Mouse (Mus musculus): ENCODE results near the gene Thegl.
A peak's percentile ranks its signal among the peaks of the same experiment; 100 is the strongest.
"Not testable (repeated sequence)": the region's sequence is repeated elsewhere in the genome, so short reads cannot be mapped to it uniquely, and the experiment has no call there.

Gene Thegl

GRCm38 (mm10) chr5:77015544-77016482 lies at the start of gene Thegl:
Thegl (plus strand) TSS chr5:77016023.
- DNase-seq = peak; percentile 53

DNA sequence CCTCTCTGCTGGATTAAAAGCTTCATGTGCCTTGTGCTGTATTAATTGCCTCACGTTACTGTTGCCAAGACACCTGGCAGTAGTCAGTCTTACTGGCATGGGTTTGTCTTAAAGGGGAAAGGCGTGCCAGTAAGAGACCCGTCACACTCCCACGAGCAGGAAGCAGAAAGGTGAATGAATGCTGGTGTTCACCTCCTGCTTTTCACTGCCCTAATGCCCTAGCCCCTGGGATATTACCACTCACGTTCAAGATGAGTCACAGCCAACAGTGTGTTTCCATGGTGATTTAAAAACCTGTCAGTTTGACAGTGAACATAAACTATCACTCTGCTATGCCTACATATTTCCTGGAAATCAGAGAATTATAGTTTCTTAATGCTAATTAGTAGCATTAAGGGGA lies 46.6 kb upstream of the Thegl start:
- DNase-seq = no peak

DNA sequence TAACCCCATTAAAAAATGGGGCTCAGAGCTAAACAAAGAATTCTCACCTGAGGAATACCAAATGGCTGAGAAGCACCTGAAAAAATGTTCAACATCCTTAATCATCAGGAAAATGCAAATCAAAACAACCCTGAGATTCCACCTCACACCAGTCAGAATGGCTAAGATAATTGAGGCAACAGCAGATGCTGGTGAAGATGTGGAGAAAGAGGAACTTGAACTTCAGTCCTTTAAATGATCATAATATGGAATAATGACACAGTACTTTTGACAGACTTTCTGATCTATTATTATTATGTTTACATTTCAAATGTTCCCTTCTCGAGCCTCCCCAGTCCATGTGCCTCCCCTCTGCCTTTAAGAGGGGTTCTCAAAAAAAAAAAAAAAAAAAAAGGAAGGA lies 44.7 kb upstream of the Thegl start:
- not testable (repeated sequence) for DNase-seq

- DNase-seq = no peak
Measured at GRCm38 (mm10) chr5:76973488-76973887, 42.3 kb upstream of the Thegl start.

DNA sequence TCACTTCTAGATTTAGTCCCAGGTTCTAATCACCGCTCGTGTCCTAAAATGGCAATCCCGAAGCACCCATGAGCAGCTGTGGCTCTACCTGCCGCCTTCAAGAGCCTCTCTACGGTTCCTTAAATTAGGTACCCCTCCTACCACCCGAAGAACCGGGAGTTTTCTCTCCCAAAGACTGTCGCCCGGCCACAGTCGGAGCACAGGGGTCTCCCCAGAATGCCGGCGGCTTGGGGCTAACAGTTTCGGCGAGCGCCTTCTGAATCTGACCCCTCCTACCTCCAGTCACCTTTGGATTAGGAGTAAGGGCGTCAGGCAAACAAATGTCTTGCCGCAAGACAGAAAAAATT lies 41.6 kb upstream of the Thegl start:
- DNase-seq = no peak

DNA sequence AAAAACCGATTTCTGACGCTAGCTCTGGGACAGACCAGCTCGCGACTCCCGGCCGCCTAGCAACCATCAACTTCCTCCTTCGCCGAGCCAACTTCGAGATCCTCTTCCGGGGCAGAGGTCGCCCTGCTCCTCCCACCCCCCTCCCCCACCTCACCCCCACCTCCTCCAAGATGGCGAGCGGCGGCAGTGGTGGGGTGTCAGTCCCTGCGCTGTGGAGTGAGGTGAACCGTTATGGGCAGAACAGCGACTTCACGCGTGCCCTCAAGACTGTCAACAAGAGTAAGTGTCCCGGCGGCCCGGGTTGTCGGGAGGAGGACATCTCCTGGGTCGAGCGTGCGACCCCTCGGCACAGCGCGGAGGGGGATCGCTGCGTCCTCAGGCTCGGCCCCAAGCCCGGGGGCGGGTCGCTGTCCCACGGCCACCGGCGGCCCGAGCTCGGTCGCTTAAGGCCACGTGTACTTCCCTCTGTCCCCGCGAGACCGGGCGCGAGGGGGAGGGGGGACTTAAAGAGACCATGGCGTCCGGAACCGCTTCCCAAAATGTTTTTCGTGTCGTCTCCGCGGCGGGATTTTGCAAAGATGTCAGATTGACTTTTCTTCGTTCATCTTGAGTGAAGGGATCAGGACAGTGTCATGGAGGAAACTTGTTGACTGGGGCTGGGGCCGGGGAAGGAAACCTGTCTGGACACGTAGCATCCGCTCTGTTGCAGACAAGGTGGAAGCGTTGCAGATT lies 41.1 kb upstream of the Thegl start, which contains the start of gene Srp72:
Srp72 (plus strand) TSS at position 130 of the 732 bp plus-strand sequence.
- peak; percentile 75 for DNase-seq

DNA sequence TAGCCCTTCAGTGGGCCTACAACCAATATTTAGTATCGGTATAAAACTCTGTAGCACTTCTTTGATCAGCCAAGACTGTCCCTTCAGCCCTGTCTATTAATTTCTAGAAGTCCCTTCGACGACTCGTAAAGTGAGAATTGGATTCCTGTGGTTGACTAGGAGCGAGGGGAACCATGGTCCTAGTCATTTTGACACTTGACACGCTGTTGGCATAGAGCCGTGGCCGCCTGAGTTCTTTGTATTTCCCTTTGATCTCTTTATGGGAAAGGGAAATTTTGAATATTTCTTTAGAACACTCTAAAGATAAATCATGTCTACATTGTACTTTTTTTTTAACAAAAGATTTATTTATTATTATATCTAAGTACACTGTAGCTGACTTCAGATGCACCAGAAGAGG lies 40.1 kb upstream of the Thegl start:
- no peak for DNase-seq

- no peak for DNase-seq
Measured at GRCm38 (mm10) chr5:76984015-76984414, 31.8 kb upstream of the Thegl start.

DNA sequence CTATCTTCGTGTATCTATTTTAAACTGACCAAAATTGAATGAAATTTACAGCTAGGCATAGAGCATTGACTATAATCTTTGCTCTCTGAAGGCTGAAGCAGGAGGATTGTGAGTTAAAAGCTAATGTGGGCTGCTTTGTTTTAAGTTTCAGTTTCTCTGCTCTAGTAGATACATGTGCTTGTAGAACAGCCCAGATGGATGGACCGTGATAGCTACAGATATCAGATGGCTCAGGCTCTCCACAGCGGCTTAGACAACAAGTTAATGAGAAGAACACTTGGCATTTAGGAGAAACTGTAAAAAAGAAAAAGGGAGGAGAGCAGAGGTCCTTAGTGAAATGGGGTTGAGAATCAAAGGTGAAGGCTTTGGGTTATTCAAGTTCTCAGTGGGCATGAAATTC lies 25.0 kb upstream of the Thegl start:
- no peak for DNase-seq

DNA sequence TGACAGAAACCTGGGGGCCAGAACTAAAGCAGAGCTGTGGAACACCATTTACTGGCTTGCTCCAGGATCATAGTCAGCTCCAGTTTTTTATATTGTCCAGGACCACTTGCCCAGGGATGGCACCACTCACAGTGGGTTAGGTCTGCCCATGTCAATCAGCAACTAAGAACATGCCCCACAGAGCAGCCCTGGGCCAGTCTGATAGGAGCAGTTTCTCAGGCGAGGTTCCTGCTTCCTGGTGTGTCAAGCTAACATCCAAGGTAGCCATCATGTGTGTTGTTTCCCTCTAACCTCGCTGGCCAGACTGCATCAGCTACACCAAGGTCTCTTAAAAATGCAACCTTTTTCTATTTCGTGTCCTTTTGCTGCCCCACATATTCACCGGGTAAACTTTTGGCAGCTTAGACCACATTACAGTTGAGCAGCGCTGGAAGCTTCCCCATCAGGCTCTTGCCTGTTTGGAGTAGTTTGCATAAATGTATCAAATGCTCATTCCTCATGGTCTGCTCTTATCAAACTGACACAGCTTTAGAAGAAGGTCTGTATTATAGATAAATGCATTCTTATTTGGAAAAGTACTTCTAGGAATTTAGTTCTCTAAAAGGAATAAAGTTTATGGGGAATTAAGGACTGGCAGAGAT lies 22.5 kb upstream of the Thegl start:
- no peak for DNase-seq

- no peak for DNase-seq
Measured at GRCm38 (mm10) chr5:76998416-76998815, 17.4 kb upstream of the Thegl start.

GRCm38 (mm10) chr5:77001192-77001591 lies 14.6 kb upstream of the Thegl start:
- DNase-seq = no peak

DNA sequence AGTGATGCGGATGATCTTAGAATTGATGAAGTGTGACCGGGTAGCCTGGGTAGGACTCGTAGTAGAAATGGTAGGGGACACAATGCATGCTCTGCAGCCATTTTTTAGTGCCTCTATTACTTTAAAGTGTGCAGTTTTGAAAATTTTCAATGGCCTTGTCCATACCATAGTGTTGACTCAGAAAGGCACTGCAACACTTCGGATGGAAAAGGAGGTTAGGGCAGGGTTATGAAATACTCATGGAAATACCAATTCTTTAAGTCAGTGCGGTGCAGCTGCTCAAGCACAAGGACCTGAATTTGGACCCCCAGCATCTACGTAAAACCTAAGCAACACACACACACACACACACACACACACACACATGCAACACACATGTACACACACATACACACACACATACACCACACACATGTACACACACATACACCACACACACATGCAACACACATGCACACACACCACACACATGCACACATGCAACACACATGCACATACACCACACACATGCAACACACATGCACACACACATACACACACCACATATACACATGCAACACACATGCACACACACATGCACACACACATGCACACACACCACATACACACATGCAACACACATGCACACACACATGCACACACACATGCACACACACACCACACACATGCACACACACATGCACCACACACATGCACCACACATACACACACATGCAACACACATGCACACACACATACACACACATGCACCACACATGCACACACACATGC lies 11.6 kb upstream of the Thegl start, which contains the start of gene Arl9:
Arl9 (plus strand) TSS at position 5 of the 771 bp plus-strand sequence.
- no peak for DNase-seq

DNA sequence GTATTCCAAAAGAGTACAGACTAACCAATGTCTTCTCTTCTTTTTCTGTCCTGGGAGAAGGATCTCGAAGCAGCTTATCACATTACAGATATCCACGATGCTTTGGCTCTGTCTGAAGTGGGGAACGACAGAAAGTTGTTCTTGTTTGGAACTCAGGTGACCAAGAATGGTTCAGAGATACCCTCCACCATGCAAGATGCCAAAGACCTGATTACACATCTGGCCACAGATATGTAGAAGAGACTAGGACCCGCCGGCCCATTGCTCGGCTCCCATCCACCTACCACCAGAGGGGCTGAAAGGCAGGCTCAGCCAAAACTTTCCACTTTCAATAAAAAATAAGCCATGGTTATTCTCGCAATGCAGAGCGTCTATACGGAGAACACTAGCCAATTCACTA lies 5.5 kb upstream of the Thegl start:
- DNase-seq = no peak

DNA sequence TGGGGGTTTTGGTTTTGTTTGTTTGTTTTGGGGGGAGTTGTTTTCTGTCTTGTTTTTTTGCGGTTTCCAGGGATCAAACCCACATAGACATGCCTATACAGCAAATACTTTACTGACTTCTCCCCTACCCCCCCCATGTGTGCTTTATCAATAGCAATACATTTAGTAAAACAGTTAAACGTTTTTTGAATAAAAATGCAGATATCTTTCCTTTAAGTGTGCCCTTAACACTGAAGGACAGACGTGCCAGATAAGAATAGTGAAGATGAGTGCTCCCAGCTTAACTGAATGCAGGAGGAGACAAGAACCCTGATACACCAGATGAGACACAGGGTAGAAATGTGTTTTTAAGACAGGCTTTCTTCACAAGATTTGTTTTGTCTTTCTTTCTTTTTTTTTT lies 4.7 kb upstream of the Thegl start:
- DNase-seq = no peak

GRCm38 (mm10) chr5:77013171-77013570 lies 2.7 kb upstream of the Thegl start:
- DNase-seq = no peak

DNA sequence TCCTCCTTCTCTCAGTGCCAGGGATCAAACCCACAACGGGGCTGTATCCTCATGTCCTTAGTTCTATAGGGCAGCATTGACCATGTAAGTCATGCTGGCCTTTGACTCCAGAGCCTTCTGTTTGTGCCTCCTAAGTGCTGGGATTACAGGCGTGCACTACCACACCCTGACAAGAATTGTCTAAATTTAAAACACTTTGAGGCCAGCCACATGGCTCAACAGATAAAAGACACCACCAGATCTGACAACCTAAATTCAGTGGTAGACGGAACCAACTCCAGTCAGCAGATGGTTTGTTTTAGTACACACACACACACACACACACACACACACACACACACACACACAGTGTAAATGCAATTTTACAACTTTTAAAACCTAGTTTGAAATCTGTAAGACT lies 12.2 kb downstream of the Thegl start:
- no peak for DNase-seq

GRCm38 (mm10) chr5:77029735-77030134 lies 13.9 kb downstream of the Thegl start:
- DNase-seq = no peak

DNA sequence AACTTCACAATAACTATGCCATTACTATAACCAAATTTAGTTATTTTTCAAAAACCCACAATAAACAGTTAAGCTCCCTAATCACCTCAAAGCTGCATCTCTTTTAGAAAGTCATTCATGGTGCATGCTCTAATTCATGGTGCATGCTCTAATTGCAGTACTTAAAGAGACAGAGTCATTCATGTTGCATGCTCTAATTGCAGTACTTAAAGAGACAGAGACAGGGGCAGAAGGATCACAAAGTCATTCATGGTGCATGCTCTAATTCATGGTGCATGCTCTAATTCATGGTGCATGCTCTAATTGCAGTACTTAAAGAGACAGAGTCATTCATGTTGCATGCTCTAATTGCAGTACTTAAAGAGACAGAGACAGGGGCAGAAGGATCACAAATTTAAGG lies 19.3 kb downstream of the Thegl start:
- not testable (repeated sequence) for DNase-seq

DNA sequence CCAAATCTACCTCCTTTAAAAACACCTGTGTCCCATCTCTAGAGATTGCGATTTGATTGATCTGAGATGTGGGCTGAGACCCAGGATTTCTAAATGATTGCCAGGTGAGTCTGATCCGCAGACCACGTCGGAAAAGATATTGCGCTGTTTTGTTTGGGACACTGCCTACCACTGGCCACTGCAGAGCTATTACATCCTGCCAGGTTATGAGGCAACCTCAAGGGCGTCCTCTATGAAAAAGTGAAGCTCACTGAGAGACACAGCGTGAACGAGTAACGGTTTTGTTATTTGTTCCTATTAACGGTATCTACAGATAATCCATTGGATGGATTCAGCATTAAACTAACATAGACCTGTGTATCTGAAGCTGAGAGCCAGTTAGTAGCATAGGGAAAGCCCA lies 22.6 kb downstream of the Thegl start:
- DNase-seq = no peak

DNA sequence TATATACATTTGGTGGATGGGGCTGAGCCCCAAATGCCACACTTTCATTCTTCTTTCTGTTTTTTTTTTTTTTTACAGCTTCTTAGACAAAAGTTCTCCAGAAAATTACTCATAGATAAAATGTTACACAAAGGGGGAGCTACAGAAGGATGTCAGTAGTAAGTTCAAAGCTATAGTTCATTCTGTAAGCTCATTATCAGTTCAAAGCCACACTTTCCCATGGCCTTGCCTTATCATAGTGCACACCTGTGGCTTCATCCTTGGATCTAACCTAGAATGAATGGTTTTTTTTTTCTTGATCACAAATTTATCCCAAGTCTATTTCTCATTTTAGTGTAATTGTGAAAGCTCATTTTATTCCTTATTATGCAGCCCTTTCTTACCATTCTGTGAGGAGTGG lies 23.6 kb downstream of the Thegl start:
- no peak for DNase-seq

GRCm38 (mm10) chr5:77044362-77044761 lies 28.5 kb downstream of the Thegl start:
- DNase-seq = no peak

- DNase-seq = no peak
Measured at GRCm38 (mm10) chr5:77052616-77053015, 36.8 kb downstream of the Thegl start.
